Comparison of ENCODE assay signal across 10 mouse cellular contexts in the genomic region with DNA sequence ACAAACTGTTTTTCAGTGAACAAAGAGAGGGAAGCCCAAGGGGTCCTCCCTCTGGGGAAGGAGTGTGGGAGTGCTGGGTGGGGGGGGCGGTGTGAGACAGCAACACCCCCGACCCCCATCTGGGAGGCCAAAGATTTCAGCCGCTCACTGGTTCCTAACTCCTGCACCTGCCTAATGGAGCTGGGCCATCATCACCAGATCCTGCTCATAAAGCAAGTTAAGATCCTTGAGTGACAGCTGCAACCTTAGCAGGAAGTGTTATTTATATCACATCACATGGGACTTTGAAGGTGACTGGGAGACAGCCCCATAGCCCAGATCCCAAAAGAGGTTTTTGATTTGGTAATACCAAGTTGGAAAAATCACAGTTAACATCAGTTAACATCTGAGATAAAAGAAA.
DNase-seq lines count a peak whose midpoint lies in the region; ATAC-seq and TF ChIP-seq lines count a peak whose summit lies in the region.
"Had no signal": no experiment of that assay in that cellular context is flagged by ENCODE, and none has a peak within 500 bp of the region (broad histone marks: within the 10 kb centered on the region; RNA-seq: fewer than 3 reads in every experiment).

No protein-coding gene starts in this region.

- H3K36me3 ChIP-seq in kidney, embryonic 16.5 days (ENCODE audit: insufficient read depth, low read length) = no peaks in the 10 kb centered on the region
- no peaks in the 10 kb centered on the region for H3K36me3 ChIP-seq in embryonic facial prominence, embryonic 10.5 days (replicated peaks)
- no peaks in the 10 kb centered on the region for H3K36me3 ChIP-seq in limb, embryonic 12.5 days
- no peaks in the 10 kb centered on the region for H3K36me3 ChIP-seq in lung, postnatal 0 days (ENCODE audit: insufficient read depth, low read length)
- H3K36me3 ChIP-seq: G1E had no signal

- no peak overlapping the region for H3K4me3 ChIP-seq in kidney, embryonic 16.5 days (ENCODE audit: low read length)
- H3K4me3 ChIP-seq in embryonic facial prominence, embryonic 10.5 days = 0 out of 2 replicates have a peak overlapping the region, but pooled peaks have one; percentile 68
- no peak overlapping the region for H3K4me3 ChIP-seq in limb, embryonic 12.5 days (replicated peaks)
- H3K4me3 ChIP-seq in lung, postnatal 0 days (ENCODE audit: low read depth, low read length) = no peak overlapping the region

- H3K4me1 ChIP-seq in kidney, embryonic 16.5 days (ENCODE audit: insufficient read depth, low read length) = peaks cover 18% of the 10 kb centered on the region; the same call in 1 of the 2 replicates
- H3K4me1 ChIP-seq in embryonic facial prominence, embryonic 10.5 days = peaks cover 18% of the 10 kb centered on the region
- H3K4me1 ChIP-seq in limb, embryonic 12.5 days (replicated peaks) = peaks cover 14% of the 10 kb centered on the region
- no peaks in the 10 kb centered on the region for H3K4me1 ChIP-seq in lung, postnatal 0 days (ENCODE audit: insufficient read depth, low read depth, low read length)

- no peak for TF ChIP-seq EP300 in lung, postnatal 0 days (IDR thresholded peaks at IDR 0.05)

- no peak for TF ChIP-seq CTCF in lung, postnatal 0 days (IDR thresholded peaks at IDR 0.05)

- no peaks in the 10 kb centered on the region for H3K9me3 ChIP-seq in kidney, embryonic 16.5 days (ENCODE audit: low read length)
- no peaks in the 10 kb centered on the region for H3K9me3 ChIP-seq in embryonic facial prominence, embryonic 10.5 days
- no peaks in the 10 kb centered on the region for H3K9me3 ChIP-seq in limb, embryonic 12.5 days
- H3K9me3 ChIP-seq in lung, postnatal 0 days (ENCODE audit: low read length) = no peaks in the 10 kb centered on the region
- H3K9me3 ChIP-seq: G1E had no signal

- no peak for DNase-seq in kidney, postnatal 4 days
- no peak for DNase-seq in embryonic facial prominence, embryonic 10.5 days (ENCODE audit: low spot score)
- DNase-seq in gastrocnemius, postnatal 10 days = peak; percentile 22
- DNase-seq in spleen, adult 12 weeks (ENCODE audit: low spot score) = no peak
- DNase-seq in lung, postnatal 0 days (ENCODE audit: low spot score) = no peak
- DNase-seq: lung, postnatal 4 days had no signal

- peak overlapping the region; percentile 97; the same call in 1 of the 2 replicates for H3K4me2 ChIP-seq in kidney, embryonic 16.5 days (replicated peaks; ENCODE audit: low read depth, low read length)
- H3K4me2 ChIP-seq in limb, embryonic 12.5 days = peak overlapping the region; percentile 90; the same call in 1 of the 2 replicates
- H3K4me2 ChIP-seq in lung, postnatal 0 days (replicated peaks; ENCODE audit: low read depth, low read length) = no peak overlapping the region

- ATAC-seq in kidney, embryonic 16.5 days (ENCODE audit: low FRiP score, low TSS enrichment) = no peak
- no peak for ATAC-seq in limb, embryonic 12.5 days (ENCODE audit: insufficient number of reproducible peaks, insufficient read depth, low FRiP score, low TSS enrichment, low read depth)
- ATAC-seq in lung, postnatal 0 days = no peak

- no peak overlapping the region for H3K27ac ChIP-seq in kidney, embryonic 16.5 days (ENCODE audit: low read length)
- no peak overlapping the region for H3K27ac ChIP-seq in embryonic facial prominence, embryonic 10.5 days (replicated peaks)
- no peak overlapping the region for H3K27ac ChIP-seq in limb, embryonic 12.5 days
- no peak overlapping the region for H3K27ac ChIP-seq in lung, postnatal 0 days (ENCODE audit: low read length)
- H3K27ac ChIP-seq: hindbrain, embryonic 14.5 days had no signal

- WGBS in kidney, embryonic 16.5 days = 13% methylated on average over 3 of the region's 3 CpGs
- WGBS in embryonic facial prominence, embryonic 10.5 days = 14% methylated on average over 3 of the region's 3 CpGs
- 22% methylated on average over 3 of the region's 3 CpGs for WGBS in limb, embryonic 12.5 days
- 22% methylated on average over 3 of the region's 3 CpGs for WGBS in lung, postnatal 0 days

- 0 out of 2 replicates have a peak overlapping the region, but pooled peaks have one; percentile 22 for H3K9ac ChIP-seq in kidney, embryonic 16.5 days (replicated peaks; ENCODE audit: low read length)
- H3K9ac ChIP-seq in limb, embryonic 12.5 days (replicated peaks) = no peak overlapping the region
- H3K9ac ChIP-seq in lung, postnatal 0 days (replicated peaks; ENCODE audit: low read depth) = no peak overlapping the region
- H3K9ac ChIP-seq: hindbrain, embryonic 14.5 days had no signal

- H3K27me3 ChIP-seq in kidney, embryonic 16.5 days (ENCODE audit: insufficient read depth, low read length) = peaks cover 13% of the 10 kb centered on the region
- peaks cover 29% of the 10 kb centered on the region for H3K27me3 ChIP-seq in embryonic facial prominence, embryonic 10.5 days (replicated peaks; ENCODE audit: low read depth, poor library complexity, severe bottlenecking)
- H3K27me3 ChIP-seq in limb, embryonic 12.5 days = peaks cover 23% of the 10 kb centered on the region
- no peaks in the 10 kb centered on the region for H3K27me3 ChIP-seq in lung, postnatal 0 days (replicated peaks; ENCODE audit: insufficient read depth, low read length)
